Mouse (Mus musculus) myocyte (in vitro differentiated cells): ENCODE results near the gene Tcta. TPM values are rescaled to one million over a fixed set of nuclear protein-coding genes. Genes with fewer than 3 reads are reported as not detected.
"Not testable (repeated sequence)": the region's sequence is repeated elsewhere in the genome, so short reads cannot be mapped to it uniquely, and the experiment has no call there.

ENCODE experiments used
- H3K27me3 ChIP-seq: one replicate; pipeline ENCODE4 v1.6.1; 2011; ENCODE audit not compliant: control insufficient read depth, insufficient read depth, insufficient read length
- H3K36me3 ChIP-seq: one replicate; pipeline ENCODE4 v1.6.1; 2011; ENCODE audit not compliant: control insufficient read depth, insufficient read depth
- H3K4me2 ChIP-seq: one replicate; pipeline ENCODE4 v1.6.1; 2011; ENCODE audit warnings: low read depth, control low read depth
- H3K4me3 ChIP-seq: one replicate; pipeline ENCODE4 v1.5.1; 2011; ENCODE audit warnings: mild to moderate bottlenecking, control low read depth, moderate library complexity
- H3K79me2 ChIP-seq: one replicate; pipeline ENCODE4 v1.6.1; 2011; ENCODE audit not compliant: control insufficient read depth, insufficient read depth
- H3ac ChIP-seq: one replicate; pipeline ENCODE4 v1.6.1; 2011; ENCODE audit not compliant: control insufficient read depth, insufficient read length
- CEBPB ChIP-seq: IDR thresholded peaks from 2 replicates; pipeline ENCODE4 v1.6.1; 2011; ENCODE audit warnings: mild to moderate bottlenecking, moderate library complexity; ENCODE audit not compliant: poor library complexity, insufficient read depth, severe bottlenecking
- E2F4 ChIP-seq: IDR thresholded peaks from one replicate; pipeline ENCODE4 v1.6.1; 2011; ENCODE audit warnings: mild to moderate bottlenecking, control low read depth, moderate library complexity; ENCODE audit not compliant: insufficient read depth
- MAX ChIP-seq: IDR thresholded peaks from one replicate; pipeline ENCODE4 v1.6.1; 2011; ENCODE audit warnings: low read depth, mild to moderate bottlenecking, control low read depth
- MYOD1 ChIP-seq, 3 experiments: IDR thresholded peaks; one replicate each; pipeline ENCODE4 v1.6.1; 2011; ENCODE audit warnings: control low read depth in 2 of 3, low read depth in 2 of 3, mild to moderate bottlenecking in 2 of 3, moderate library complexity in 1 of 3; ENCODE audit not compliant: insufficient read length in 2 of 3, control insufficient read depth in 1 of 3
- MYOG ChIP-seq, 3 experiments: IDR thresholded peaks; one replicate each; pipeline ENCODE4 v1.6.1; 2011; ENCODE audit warnings: control low read depth in 2 of 3, low read depth in 2 of 3, mild to moderate bottlenecking in 2 of 3; ENCODE audit not compliant: insufficient read length in 2 of 3, control insufficient read depth in 1 of 3, insufficient read depth in 1 of 3
- POLR2A ChIP-seq: IDR thresholded peaks from one replicate; pipeline ENCODE4 v1.6.1; 2011; ENCODE audit warnings: low read depth, mild to moderate bottlenecking, control low read depth, moderate library complexity; ENCODE audit not compliant: insufficient read length
- POLR2AphosphoS2 ChIP-seq: IDR thresholded peaks from one replicate; pipeline ENCODE4 v1.6.1; 2011; ENCODE audit warnings: low read depth, control low read depth; ENCODE audit not compliant: insufficient read length
- REST ChIP-seq: IDR thresholded peaks from one replicate; pipeline ENCODE4 v1.6.1; 2011; ENCODE audit warnings: mild to moderate bottlenecking, control low read depth, moderate library complexity; ENCODE audit not compliant: insufficient read depth, insufficient read length
- SRF ChIP-seq: IDR thresholded peaks from one replicate; pipeline ENCODE4 v1.6.1; 2011; ENCODE audit warnings: low read depth; ENCODE audit not compliant: control insufficient read depth, insufficient read length
- TCF12 ChIP-seq: IDR thresholded peaks from one replicate; pipeline ENCODE4 v1.6.1; 2011; ENCODE audit warnings: mild to moderate bottlenecking, control low read depth; ENCODE audit not compliant: poor library complexity, insufficient read depth, severe bottlenecking
- TCF3 ChIP-seq: IDR thresholded peaks from one replicate; pipeline ENCODE4 v1.6.1; 2011; ENCODE audit warnings: low read depth, control low read depth; ENCODE audit not compliant: insufficient read length
- USF1 ChIP-seq: IDR thresholded peaks from one replicate; pipeline ENCODE4 v1.6.1; 2011; ENCODE audit warnings: low read depth, mild to moderate bottlenecking, control low read depth, moderate library complexity
- polyA plus RNA-seq: library from polyadenylated mRNA; unstranded; fragments of >200 nt; fragmentation: generic; extraction: Trizol; gene quantifications from one replicate; pipeline ENCODE4 v1.2.1, GENCODE M21; 2012; ENCODE audit warnings: missing spikeins

Tcta gene
- polyA plus RNA-seq, 1 experiment: 29.8 TPM

- H3K4me2 ChIP-seq: no peak overlapping the region
- no peaks in the 10 kb centered on the region for H3K36me3 ChIP-seq
- H3K79me2 ChIP-seq: no peaks in the 10 kb centered on the region
- no peaks in the 10 kb centered on the region for H3K27me3 ChIP-seq
- TF ChIP-seq MAX: no peak
- TF ChIP-seq CEBPB: no peak
- no peak for TF ChIP-seq TCF3
- no peak for TF ChIP-seq TCF12
- TF ChIP-seq E2F4: no peak
- no peak for TF ChIP-seq POLR2A
- no peak for TF ChIP-seq USF1
- H3K4me3 ChIP-seq: no peak overlapping the region
- no peak overlapping the region for H3ac ChIP-seq
Measured at GRCm38 (mm10) chr9:108271941-108272340, 34.0 kb downstream of the Tcta start.

- H3K79me2 ChIP-seq, H3K27me3 ChIP-seq, H3K4me3 ChIP-seq, H3ac ChIP-seq, H3K36me3 ChIP-seq, H3K4me2 ChIP-seq: not testable (repeated sequence)
Measured at GRCm38 (mm10) chr9:108268701-108269100, 37.3 kb downstream of the Tcta start.

- no peak overlapping the region for H3ac ChIP-seq
- H3K27me3 ChIP-seq: no peaks in the 10 kb centered on the region
- H3K36me3 ChIP-seq: no peaks in the 10 kb centered on the region
- H3K79me2 ChIP-seq: peaks cover 6% of the 10 kb centered on the region
- no peak overlapping the region for H3K4me2 ChIP-seq
- no peak overlapping the region for H3K4me3 ChIP-seq
- TF ChIP-seq REST: no peak
- no peak for TF ChIP-seq TCF3
- TF ChIP-seq MAX: no peak
- no peak for TF ChIP-seq MYOD1 (IDR thresholded peaks at IDR 0.05; ENCODE audit: control insufficient read depth in 1 of 3, insufficient read length in 2 of 3, low read depth in 2 of 3)
- TF ChIP-seq CEBPB: no peak
- no peak for TF ChIP-seq TCF12
- no peak for TF ChIP-seq POLR2A
- TF ChIP-seq USF1: no peak
- no peak for TF ChIP-seq SRF
- TF ChIP-seq E2F4: no peak
- TF ChIP-seq POLR2AphosphoS2: no peak
- no peak for TF ChIP-seq MYOG (IDR thresholded peaks at IDR 0.05; ENCODE audit: control insufficient read depth in 1 of 3, insufficient read depth in 1 of 3, insufficient read length in 2 of 3, low read depth in 2 of 3)
Measured at GRCm38 (mm10) chr9:108267691-108268090, 38.3 kb downstream of the Tcta start.

GRCm38 (mm10) chr9:108266261-108266935 lies 39.6 kb downstream of the Tcta start:
- Histone ChIP-seq H3K27me3 (no peaks in the 10 kb centered on the region), H3K4me2 (no peak overlapping the region), H3ac (no peak overlapping the region), H3K36me3 (no peaks in the 10 kb centered on the region), H3K79me2 (peaks cover 19% of the 10 kb centered on the region), H3K4me3 (no peak overlapping the region)
- TF ChIP-seq MYOG (IDR thresholded peaks at IDR 0.05; ENCODE audit: control insufficient read depth in 1 of 3, insufficient read depth in 1 of 3, insufficient read length in 2 of 3, low read depth in 2 of 3): no peak
- no peak for TF ChIP-seq TCF12
- no peak for TF ChIP-seq MAX
- no peak for TF ChIP-seq CEBPB
- no peak for TF ChIP-seq REST
- no peak for TF ChIP-seq MYOD1 (IDR thresholded peaks at IDR 0.05; ENCODE audit: control insufficient read depth in 1 of 3, insufficient read length in 2 of 3, low read depth in 2 of 3)
- no peak for TF ChIP-seq E2F4
- no peak for TF ChIP-seq POLR2A
- no peak for TF ChIP-seq USF1

GRCm38 (mm10) chr9:108264191-108264921 lies 41.6 kb downstream of the Tcta start:
- Histone ChIP-seq H3K79me2 (peaks cover 39% of the 10 kb centered on the region), H3K36me3 (no peaks in the 10 kb centered on the region), H3K4me2 (peak overlapping the region; percentile 89), H3K4me3 (peak overlapping the region; percentile 46), H3ac (peak overlapping the region; percentile 72), H3K27me3 (no peaks in the 10 kb centered on the region)
- TF ChIP-seq E2F4 (no peak), POLR2A (no peak), MAX (no peak), REST (no peak), MYOG (IDR thresholded peaks at IDR 0.05; ENCODE audit: control insufficient read depth in 1 of 3, insufficient read depth in 1 of 3, insufficient read length in 2 of 3, low read depth in 2 of 3) (no peak), SRF (no peak), TCF3 (no peak), MYOD1 (IDR thresholded peaks at IDR 0.05; ENCODE audit: control insufficient read depth in 1 of 3, insufficient read length in 2 of 3, low read depth in 2 of 3) (no peak), CEBPB (no peak), POLR2AphosphoS2 (no peak)
